Mouse (Mus musculus): ENCODE measurements around the gene Pax8. TPM values are rescaled to one million over a fixed set of nuclear protein-coding genes. Genes with fewer than 3 reads are reported as not detected.

Gene Pax8
- polyA plus RNA-seq, 1 experiment: 0.57 TPM

GRCm38 (mm10) chr2:24472677-24473076 lies 2.7 kb downstream of the Pax8 start:
- H3K27ac ChIP-seq (ENCODE audit: insufficient read depth, low read length): no peak overlapping the region
- no peak overlapping the region for H3K9ac ChIP-seq (ENCODE audit: low read depth, poor library complexity, severe bottlenecking)
- no peaks in the 10 kb centered on the region for H3K4me1 ChIP-seq (ENCODE audit: control insufficient read depth, insufficient read depth, low read length)
- H3K9me3 ChIP-seq (replicated peaks; ENCODE audit: control insufficient read depth, insufficient read depth, low read length, poor library complexity, severe bottlenecking): no peaks in the 10 kb centered on the region
- no peaks in the 10 kb centered on the region for H3K36me3 ChIP-seq (ENCODE audit: control insufficient read depth, insufficient read depth, low read length, poor library complexity, severe bottlenecking)
- no peak for TF ChIP-seq EP300 (IDR thresholded peaks at IDR 0.05; ENCODE audit: insufficient read depth, low read depth, low read length)
- no peak for TF ChIP-seq POLR2A (IDR thresholded peaks at IDR 0.05; ENCODE audit: insufficient read depth, low read length)
- TF ChIP-seq CTCF (IDR thresholded peaks at IDR 0.05; ENCODE audit: low read depth, low read length): no peak
- peaks cover 15% of the 10 kb centered on the region for H3K27me3 ChIP-seq (ENCODE audit: control insufficient read depth, insufficient read depth, low read length, poor library complexity, severe bottlenecking)
- no peak overlapping the region for H3K4me3 ChIP-seq (ENCODE audit: low read depth, low read length)

- H3K9ac ChIP-seq (ENCODE audit: low read depth, poor library complexity, severe bottlenecking): no peak overlapping the region
- no peak overlapping the region for H3K27ac ChIP-seq (ENCODE audit: insufficient read depth, low read length)
- peaks cover 15% of the 10 kb centered on the region for H3K27me3 ChIP-seq (ENCODE audit: control insufficient read depth, insufficient read depth, low read length, poor library complexity, severe bottlenecking)
- H3K4me3 ChIP-seq (ENCODE audit: low read depth, low read length): no peak overlapping the region
- no peaks in the 10 kb centered on the region for H3K36me3 ChIP-seq (ENCODE audit: control insufficient read depth, insufficient read depth, low read length, poor library complexity, severe bottlenecking)
- H3K4me1 ChIP-seq (ENCODE audit: control insufficient read depth, insufficient read depth, low read length): no peaks in the 10 kb centered on the region
- no peak for TF ChIP-seq POLR2A (IDR thresholded peaks at IDR 0.05; ENCODE audit: insufficient read depth, low read length)
- no peak for TF ChIP-seq CTCF (IDR thresholded peaks at IDR 0.05; ENCODE audit: low read depth, low read length)
- TF ChIP-seq EP300 (IDR thresholded peaks at IDR 0.05; ENCODE audit: insufficient read depth, low read depth, low read length): no peak
- H3K9me3 ChIP-seq (replicated peaks; ENCODE audit: control insufficient read depth, insufficient read depth, low read length, poor library complexity, severe bottlenecking): no peaks in the 10 kb centered on the region
Observed at GRCm38 (mm10) chr2:24472111-24472510, 3.3 kb downstream of the Pax8 start.

DNA sequence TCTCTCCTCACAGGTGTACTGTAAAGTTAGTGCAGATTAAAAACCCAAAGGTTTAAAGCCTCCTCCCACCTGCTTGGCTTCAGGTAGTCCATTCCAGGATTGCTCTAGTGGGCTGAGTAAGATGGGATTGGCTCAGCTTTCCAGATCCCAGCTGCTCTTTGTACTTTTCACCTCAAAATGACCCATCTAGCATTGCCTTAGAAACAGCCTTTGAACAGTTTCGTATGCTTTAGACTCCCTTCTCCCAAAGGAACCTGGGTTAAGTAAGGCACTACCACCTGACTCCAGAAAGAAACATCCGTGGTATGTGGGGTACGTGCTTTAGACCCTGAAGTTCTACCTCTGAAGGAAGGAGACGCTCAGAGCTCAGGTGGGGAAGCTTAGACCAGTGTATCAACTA lies 6.3 kb downstream of the Pax8 start:
- Histone ChIP-seq H3K27me3 (ENCODE audit: control insufficient read depth, insufficient read depth, low read length, poor library complexity, severe bottlenecking) (peaks cover 14% of the 10 kb centered on the region), H3K27ac (ENCODE audit: insufficient read depth, low read length) (no peak overlapping the region), H3K4me3 (ENCODE audit: low read depth, low read length) (no peak overlapping the region), H3K36me3 (ENCODE audit: control insufficient read depth, insufficient read depth, low read length, poor library complexity, severe bottlenecking) (no peaks in the 10 kb centered on the region), H3K4me1 (ENCODE audit: control insufficient read depth, insufficient read depth, low read length) (no peaks in the 10 kb centered on the region), H3K9me3 (replicated peaks; ENCODE audit: control insufficient read depth, insufficient read depth, low read length, poor library complexity, severe bottlenecking) (no peaks in the 10 kb centered on the region), H3K9ac (ENCODE audit: low read depth, poor library complexity, severe bottlenecking) (no peak overlapping the region)
- no peak for TF ChIP-seq POLR2A (IDR thresholded peaks at IDR 0.05; ENCODE audit: insufficient read depth, low read length)
- no peak for TF ChIP-seq EP300 (IDR thresholded peaks at IDR 0.05; ENCODE audit: insufficient read depth, low read depth, low read length)
- no peak for TF ChIP-seq CTCF (IDR thresholded peaks at IDR 0.05; ENCODE audit: low read depth, low read length)

- Histone ChIP-seq H3K36me3 (ENCODE audit: control insufficient read depth, insufficient read depth, low read length, poor library complexity, severe bottlenecking) (no peaks in the 10 kb centered on the region), H3K4me1 (ENCODE audit: control insufficient read depth, insufficient read depth, low read length) (no peaks in the 10 kb centered on the region), H3K27ac (ENCODE audit: insufficient read depth, low read length) (no peak overlapping the region), H3K4me3 (ENCODE audit: low read depth, low read length) (no peak overlapping the region), H3K9me3 (replicated peaks; ENCODE audit: control insufficient read depth, insufficient read depth, low read length, poor library complexity, severe bottlenecking) (no peaks in the 10 kb centered on the region), H3K9ac (ENCODE audit: low read depth, poor library complexity, severe bottlenecking) (no peak overlapping the region), H3K27me3 (ENCODE audit: control insufficient read depth, insufficient read depth, low read length, poor library complexity, severe bottlenecking) (peaks cover 10% of the 10 kb centered on the region)
- no peak for TF ChIP-seq POLR2A (IDR thresholded peaks at IDR 0.05; ENCODE audit: insufficient read depth, low read length)
- no peak for TF ChIP-seq CTCF (IDR thresholded peaks at IDR 0.05; ENCODE audit: low read depth, low read length)
- no peak for TF ChIP-seq EP300 (IDR thresholded peaks at IDR 0.05; ENCODE audit: insufficient read depth, low read depth, low read length)
Observed at GRCm38 (mm10) chr2:24468430-24468829, 7.0 kb downstream of the Pax8 start.

GRCm38 (mm10) chr2:24467156-24467555 lies 8.2 kb downstream of the Pax8 start:
- H3K27ac ChIP-seq (ENCODE audit: insufficient read depth, low read length): no peak overlapping the region
- TF ChIP-seq POLR2A (IDR thresholded peaks at IDR 0.05; ENCODE audit: insufficient read depth, low read length) (no peak), EP300 (IDR thresholded peaks at IDR 0.05; ENCODE audit: insufficient read depth, low read depth, low read length) (no peak), CTCF (IDR thresholded peaks at IDR 0.05; ENCODE audit: low read depth, low read length) (no peak)
- no peaks in the 10 kb centered on the region for H3K9me3 ChIP-seq (replicated peaks; ENCODE audit: control insufficient read depth, insufficient read depth, low read length, poor library complexity, severe bottlenecking)
- no peak overlapping the region for H3K4me3 ChIP-seq (ENCODE audit: low read depth, low read length)
- H3K4me1 ChIP-seq (ENCODE audit: control insufficient read depth, insufficient read depth, low read length): no peaks in the 10 kb centered on the region
- H3K36me3 ChIP-seq (ENCODE audit: control insufficient read depth, insufficient read depth, low read length, poor library complexity, severe bottlenecking): no peaks in the 10 kb centered on the region
- peaks cover 3% of the 10 kb centered on the region for H3K27me3 ChIP-seq (ENCODE audit: control insufficient read depth, insufficient read depth, low read length, poor library complexity, severe bottlenecking)
- no peak overlapping the region for H3K9ac ChIP-seq (ENCODE audit: low read depth, poor library complexity, severe bottlenecking)

DNA sequence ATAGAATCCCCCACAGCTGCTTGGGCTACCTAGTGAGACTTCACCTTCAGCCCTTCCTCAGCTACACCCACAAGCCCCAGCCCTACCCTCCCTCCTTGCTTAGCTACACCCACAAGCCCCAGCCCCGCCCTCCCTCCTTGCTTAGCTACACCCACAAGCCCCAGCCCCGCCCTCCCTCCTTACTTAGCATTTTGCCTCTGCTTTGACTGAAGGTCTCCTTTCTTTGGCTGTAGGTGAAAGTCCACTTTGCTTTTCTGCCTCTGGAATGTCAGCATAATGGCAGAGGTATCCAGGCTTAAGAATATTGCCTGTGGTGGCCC lies 14.6 kb downstream of the Pax8 start:
- H3K36me3 ChIP-seq (ENCODE audit: control insufficient read depth, insufficient read depth, low read length, poor library complexity, severe bottlenecking): no peaks in the 10 kb centered on the region
- H3K4me3 ChIP-seq (ENCODE audit: low read depth, low read length): no peak overlapping the region
- no peak overlapping the region for H3K9ac ChIP-seq (ENCODE audit: low read depth, poor library complexity, severe bottlenecking)
- H3K9me3 ChIP-seq (replicated peaks; ENCODE audit: control insufficient read depth, insufficient read depth, low read length, poor library complexity, severe bottlenecking): no peaks in the 10 kb centered on the region
- H3K27me3 ChIP-seq (ENCODE audit: control insufficient read depth, insufficient read depth, low read length, poor library complexity, severe bottlenecking): no peaks in the 10 kb centered on the region; the same call in 1 of the 2 replicates
- TF ChIP-seq CTCF (IDR thresholded peaks at IDR 0.05; ENCODE audit: low read depth, low read length): no peak
- no peak for TF ChIP-seq EP300 (IDR thresholded peaks at IDR 0.05; ENCODE audit: insufficient read depth, low read depth, low read length)
- no peak for TF ChIP-seq POLR2A (IDR thresholded peaks at IDR 0.05; ENCODE audit: insufficient read depth, low read length)
- H3K27ac ChIP-seq (ENCODE audit: insufficient read depth, low read length): no peak overlapping the region
- H3K4me1 ChIP-seq (ENCODE audit: control insufficient read depth, insufficient read depth, low read length): no peaks in the 10 kb centered on the region

Data from ES-Bruce4 (cell line).